Mouse (Mus musculus) liver, embryonic 14 days (tissue): ENCODE measurements around the gene Poglut1. TPM values are rescaled to one million over a fixed set of nuclear protein-coding genes. Genes with fewer than 3 reads are reported as not detected.

ENCODE experiments used
- polyA plus RNA-seq: library from polyadenylated mRNA; depleted of rRNA; stranded (reverse); fragments of >200 nt; gene quantifications from 2 replicates; pipeline ENCODE4 v1.2.3, GENCODE M21; 2012; rRNA removed

The Poglut1 gene
- polyA plus RNA-seq, result 5.5 and 6.3 TPM in 2 replicates

DNA sequence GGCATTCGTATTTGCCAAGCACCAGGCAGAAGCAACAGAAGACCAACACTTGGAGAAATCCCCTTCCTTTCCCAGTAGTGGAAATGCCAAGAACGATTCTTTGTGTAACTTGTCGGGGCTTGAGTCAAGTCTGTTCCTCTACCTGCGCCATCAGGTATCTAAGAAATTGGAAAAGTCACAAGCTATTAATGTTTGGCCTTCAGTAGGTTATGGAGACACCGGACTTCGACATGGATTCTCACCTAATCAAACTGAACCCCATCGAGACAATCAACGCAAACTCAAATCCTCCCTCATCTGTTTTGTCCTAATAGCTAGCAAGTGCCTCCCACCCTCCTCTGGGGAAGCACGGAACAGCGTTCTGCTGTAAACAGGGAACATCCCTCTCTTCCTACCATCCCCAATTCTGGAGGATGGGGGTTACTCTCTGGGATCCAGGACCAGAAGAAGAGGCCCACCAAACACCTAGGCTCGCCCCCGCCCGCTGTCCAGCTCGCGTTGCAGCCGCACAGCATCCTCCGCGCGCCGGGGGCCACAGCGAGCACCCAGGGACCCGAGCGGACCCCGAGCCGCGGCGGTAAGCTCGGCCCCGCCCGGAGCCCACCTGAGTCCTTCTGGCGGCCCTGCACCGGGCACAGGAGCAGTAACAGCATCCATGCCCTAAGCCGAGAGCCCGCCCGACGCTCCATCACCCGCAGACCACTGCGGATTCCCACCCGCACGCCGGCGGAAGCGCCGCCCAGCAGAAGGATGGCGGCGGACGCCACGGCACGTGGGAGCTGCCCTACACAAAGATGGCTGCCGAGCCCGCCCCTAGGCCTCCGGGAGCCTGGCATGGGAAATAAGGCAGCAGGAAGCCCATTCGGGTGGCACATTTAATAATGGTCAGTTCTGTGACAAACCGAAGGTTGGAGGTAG, at the start of gene Poglut1:
Gene Poglut1, minus strand, starts transcription at position 780 of the 918 bp plus-strand sequence.

GRCm38 (mm10) chr16:38558221-38558748, 8.2 kb upstream of the Poglut1 start, which contains the start of gene Tmem39a:
Gene Tmem39a, plus strand, starts transcription at chr16:38558698.

GRCm38 (mm10) chr16:38522129-38523084, 27.7 kb downstream of the Poglut1 start, which contains the start of gene Timmdc1:
Gene Timmdc1, minus strand, starts transcription at chr16:38522663.

Other genes starting within 250 kb of the Poglut1 start
- 0.01 TPM in 2 replicates for gene Maats1, start 208.1 kb downstream of the Poglut1 start, polyA plus RNA-seq
- gene Cox17, start 203.3 kb downstream of the Poglut1 start, polyA plus RNA-seq, result 248 and 251 TPM in 2 replicates
- gene Gm21987, start 203.2 kb downstream of the Poglut1 start, polyA plus RNA-seq, result not detected in 2 replicates
- 19.8 and 24.7 TPM in 2 replicates for gene Popdc2, start 188.0 kb downstream of the Poglut1 start, polyA plus RNA-seq
- 13.7 and 15.2 TPM in 2 replicates for gene Pla1a, start 117.1 kb downstream of the Poglut1 start, polyA plus RNA-seq
- 14.6 and 15.9 TPM in 2 replicates for gene Adprh, start 97.6 kb downstream of the Poglut1 start, polyA plus RNA-seq
- gene Cd80, start 94.7 kb downstream of the Poglut1 start, polyA plus RNA-seq, result 0.29 and 0.48 TPM in 2 replicates
- gene Timmdc1, start 27.6 kb downstream of the Poglut1 start, polyA plus RNA-seq, result 5.4 and 6.2 TPM in 2 replicates
- 27.6 and 29.1 TPM in 2 replicates for gene Tmem39a, start 8.4 kb upstream of the Poglut1 start, polyA plus RNA-seq
- 0.95 and 0.96 TPM in 2 replicates for gene Arhgap31, start 163.0 kb upstream of the Poglut1 start, polyA plus RNA-seq
- 1.6 TPM in 2 replicates for gene B4galt4, start 192.0 kb upstream of the Poglut1 start, polyA plus RNA-seq